Mouse (Mus musculus) layer of hippocampus, adult 11-12 months (tissue): ENCODE data around the gene Cenpp.

ENCODE experiments used
- DNase-seq: peaks from one replicate; pipeline ENCODE4 v3.0.0; 2022; ENCODE audit warnings: low spot score

The Cenpp gene

GRCm38 (mm10) chr13:49652481-49653179, at the start of gene Cenpp, which contains the start of gene Nol8:
Gene Cenpp, minus strand, starts transcription at chr13:49652785.
Gene Nol8, plus strand, starts transcription at chr13:49653078.
- peak; percentile 99 for DNase-seq

GRCm38 (mm10) chr13:49691056-49691455, 38.5 kb upstream of the Cenpp start:
- DNase-seq, result peak; percentile 39

DNA sequence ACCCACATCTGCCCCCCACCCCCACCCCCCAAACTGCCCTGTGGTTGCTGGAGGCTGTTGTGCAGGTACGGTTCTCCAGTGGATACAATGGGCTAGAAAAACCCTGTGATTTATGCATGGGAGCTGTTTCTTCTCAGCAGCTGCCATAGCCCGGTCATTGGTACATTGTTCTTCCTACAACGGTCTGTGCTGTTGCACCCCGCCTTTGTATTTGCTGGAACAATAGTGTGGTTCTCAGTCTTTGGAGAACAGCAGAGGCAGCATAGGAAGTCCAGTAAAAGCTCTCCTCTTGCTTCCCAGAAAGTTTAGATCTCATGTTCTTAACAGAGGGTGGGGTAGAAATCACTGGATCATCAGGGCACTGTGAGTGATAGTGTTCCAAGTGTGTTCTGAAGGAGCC, 31.7 kb upstream of the Cenpp start:
- peak; percentile 18 for DNase-seq

DNA sequence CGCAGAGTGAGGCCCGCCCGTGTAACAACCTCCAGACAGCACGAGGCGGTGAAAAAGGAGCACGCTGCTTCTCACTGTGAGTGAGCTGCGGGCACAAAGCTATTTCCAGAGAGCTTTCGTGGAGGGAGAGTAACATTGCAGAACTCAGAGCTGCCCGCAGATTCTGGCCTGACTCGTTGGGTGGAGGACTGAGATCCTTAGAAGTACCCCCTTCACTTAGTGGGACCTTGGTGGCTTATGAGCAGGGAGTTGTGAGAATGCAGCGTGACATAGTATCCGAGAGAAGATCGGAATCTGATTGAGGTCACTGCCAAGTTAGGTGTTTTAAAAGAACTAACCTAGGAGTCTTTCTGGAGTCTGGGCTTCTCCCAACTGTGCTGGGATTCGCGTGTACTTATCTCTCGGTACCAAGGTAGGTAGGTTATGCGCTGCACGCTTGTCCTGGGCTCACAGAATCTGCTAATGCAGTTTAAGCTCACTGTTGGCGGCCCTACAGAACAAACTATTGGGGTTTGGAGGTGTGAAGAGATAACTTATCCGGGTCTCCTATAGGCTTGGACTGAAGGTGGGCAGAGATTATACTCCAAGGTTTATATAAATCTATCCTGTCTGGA, 29.8 kb upstream of the Cenpp start:
- DNase-seq, result no peak

DNA sequence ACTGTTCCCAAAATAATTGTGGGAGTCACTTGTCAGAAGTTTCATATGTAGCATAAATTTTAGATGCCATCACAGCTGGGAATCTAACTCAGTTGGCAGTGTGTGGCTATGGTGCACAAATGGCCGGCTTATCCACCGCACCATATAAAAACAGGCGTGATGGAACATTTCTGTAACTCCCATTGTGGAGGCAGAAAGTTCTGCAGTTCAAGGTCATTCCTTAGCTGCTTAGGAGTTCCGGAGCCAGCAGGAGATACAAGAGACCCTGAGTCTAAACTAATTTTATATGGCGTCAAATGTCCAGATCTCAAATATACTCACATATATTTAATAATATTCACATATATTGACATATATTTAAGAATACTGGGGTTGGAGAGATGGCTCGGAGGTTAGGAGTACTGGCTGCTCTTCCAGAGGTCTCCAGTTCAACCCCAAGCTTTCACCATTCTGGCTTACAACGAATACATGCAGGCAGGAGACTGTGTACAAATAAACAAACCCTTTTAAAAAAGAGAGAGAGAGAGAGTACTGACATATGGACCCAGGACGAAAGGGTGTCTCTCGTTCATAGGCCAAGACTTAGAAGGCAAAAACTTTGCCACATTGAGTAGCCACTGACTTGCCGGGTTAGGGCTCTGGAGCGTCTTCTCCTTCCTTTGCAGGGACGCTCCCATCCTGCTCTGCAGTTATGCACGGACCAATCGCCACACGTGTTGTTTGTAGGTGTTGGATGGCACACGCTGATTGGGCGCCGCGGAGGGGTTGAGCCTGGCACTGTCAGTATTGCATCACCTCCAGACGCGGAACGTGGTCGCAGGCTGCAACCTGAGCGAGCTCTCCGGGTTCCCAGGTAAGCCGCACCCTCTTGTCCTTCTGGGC, 29.0 kb upstream of the Cenpp start, which contains the start of gene Iars:
Iars (plus strand) TSS at position 750 of the 882 bp plus-strand sequence.
- DNase-seq, result peak; percentile 99

DNA sequence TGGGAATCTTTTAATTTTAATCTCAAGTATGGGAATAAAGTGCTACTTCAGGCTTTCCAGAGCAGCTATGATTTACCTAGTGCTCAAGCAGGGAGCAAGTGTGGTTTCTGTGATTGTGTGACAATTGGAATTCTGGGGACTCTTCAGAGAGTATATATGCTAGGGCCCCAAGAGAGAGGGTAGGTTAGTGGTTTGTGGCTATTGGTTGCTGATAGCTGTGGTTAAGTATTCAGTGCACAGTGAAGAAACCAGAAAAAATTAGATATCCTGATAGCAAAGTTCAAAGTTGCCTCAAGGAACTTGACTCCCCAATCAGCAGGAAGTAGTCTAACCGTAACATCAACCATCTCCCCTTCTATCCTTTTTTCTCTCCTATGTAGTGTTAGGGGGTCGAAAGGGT, 25.2 kb upstream of the Cenpp start:
- no peak for DNase-seq

GRCm38 (mm10) chr13:49653180-49653541, 576 bp upstream of the Cenpp start:
- DNase-seq, result no peak

DNA sequence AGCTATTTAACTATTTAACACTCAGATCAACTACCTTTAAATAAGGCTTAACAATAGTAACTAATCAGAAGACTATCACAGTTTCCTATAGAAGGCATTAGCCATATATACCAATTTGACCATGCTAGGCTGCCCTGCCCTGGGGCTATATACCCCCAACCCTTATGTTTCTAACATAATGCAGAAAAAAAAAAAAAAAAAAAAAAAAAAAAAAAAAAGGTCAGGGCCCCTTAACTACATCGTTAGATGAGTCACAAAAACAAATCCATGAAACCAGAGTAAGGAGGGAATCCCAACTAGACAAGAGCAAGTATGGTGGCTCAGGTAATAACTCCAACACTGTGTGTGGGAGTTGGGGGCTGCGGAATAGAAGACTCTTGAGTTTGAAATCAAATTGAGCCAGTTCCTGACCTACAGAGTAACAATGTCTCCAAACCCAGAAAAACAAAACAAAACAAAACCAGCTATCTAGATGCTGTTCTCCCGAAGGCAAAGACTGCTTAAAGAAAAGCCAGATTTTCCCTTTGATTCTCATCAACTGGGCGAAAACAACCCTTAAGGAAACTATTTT, 719 bp downstream of the Cenpp start:
- DNase-seq, result no peak

- no peak for DNase-seq
These were observed 1.4 kb downstream of the Cenpp start for GRCm38 (mm10) chr13:49651136-49651535.

GRCm38 (mm10) chr13:49646019-49646418, 6.6 kb downstream of the Cenpp start:
- DNase-seq, result no peak

DNA sequence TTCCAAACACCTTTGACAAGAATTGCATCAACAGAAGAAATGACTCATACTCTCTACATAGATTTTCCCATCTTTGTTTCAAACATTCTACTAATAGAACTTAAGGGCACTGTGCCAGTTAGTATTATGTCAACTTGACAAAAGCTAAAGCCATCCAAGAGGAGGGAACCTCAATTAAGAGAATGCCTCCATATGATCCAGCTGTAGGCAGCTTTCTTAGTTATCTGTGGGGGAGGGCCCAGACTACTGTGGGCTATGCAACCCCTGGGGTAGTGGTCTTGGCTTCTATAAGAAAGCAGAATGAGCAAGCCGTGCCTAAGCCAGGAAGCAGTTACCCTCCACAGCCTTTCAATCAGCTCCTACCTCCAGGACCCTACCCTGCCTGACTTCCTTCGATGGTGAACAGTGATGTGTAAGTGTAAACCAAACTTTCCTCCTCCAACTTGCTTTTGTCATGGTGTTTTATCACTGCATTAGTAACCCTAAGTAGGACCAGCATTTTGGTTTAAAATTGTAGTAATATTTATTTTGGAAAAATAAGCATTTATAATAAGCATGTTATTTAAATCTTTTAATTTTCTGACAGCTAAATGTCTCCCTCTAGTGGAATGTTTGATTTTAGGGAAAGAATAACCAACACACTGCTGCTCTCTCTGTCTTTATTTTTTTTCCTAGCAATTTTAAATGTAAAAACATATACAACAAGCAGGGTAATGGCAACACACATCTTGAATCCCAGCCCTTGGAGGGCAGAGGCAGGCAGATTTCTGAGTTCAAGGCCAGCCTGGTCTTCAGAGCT, 7.7 kb downstream of the Cenpp start:
- DNase-seq, result peak; percentile 12

GRCm38 (mm10) chr13:49643669-49644362, 8.8 kb downstream of the Cenpp start:
- DNase-seq, result no peak

GRCm38 (mm10) chr13:49642650-49643049, 9.9 kb downstream of the Cenpp start:
- no peak for DNase-seq

- DNase-seq, result no peak
These were observed 12.6 kb downstream of the Cenpp start for GRCm38 (mm10) chr13:49639965-49640364.

DNA sequence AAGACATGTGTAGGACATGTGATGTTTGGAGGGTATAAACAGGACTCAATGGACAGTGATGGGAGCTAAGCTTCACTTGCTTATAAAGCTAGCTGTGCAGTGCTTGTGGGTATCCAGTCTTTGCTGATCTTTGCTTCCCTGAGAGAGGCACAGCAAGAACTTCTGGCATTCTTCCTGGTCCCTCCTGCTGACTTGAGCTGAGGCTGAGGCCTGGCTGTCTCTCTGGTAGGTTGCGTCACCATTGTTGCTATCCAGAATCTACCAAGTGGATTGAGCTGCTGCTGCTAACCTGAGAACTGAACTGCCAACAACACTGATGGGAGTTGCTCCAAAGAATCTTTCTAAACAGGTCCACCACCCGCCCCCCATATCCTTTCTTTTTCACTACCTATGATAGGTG, 23.5 kb downstream of the Cenpp start:
- no peak for DNase-seq

GRCm38 (mm10) chr13:49628167-49628566, 24.4 kb downstream of the Cenpp start:
- DNase-seq, result no peak

- DNase-seq, result no peak
These were observed 29.4 kb downstream of the Cenpp start for GRCm38 (mm10) chr13:49623216-49623615.

DNA sequence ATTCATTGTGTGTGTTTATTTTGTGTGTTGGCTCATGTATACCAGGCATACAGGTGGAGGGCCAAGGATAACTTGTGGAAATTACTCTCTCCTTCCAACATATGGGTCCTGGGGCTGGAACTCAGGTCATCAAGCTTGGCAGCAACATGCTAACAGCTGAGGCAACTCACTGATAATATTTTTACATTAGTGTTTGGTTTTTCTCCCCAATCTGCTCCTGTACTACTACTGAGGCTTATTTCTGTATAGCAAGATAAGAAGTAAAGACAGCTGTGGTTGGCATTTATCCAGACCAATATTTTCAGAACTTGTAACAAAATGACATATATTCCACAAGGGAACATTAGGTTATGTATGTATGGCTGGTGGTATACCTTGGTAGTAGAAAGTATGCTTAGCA, 34.2 kb downstream of the Cenpp start:
- DNase-seq, result no peak

DNA sequence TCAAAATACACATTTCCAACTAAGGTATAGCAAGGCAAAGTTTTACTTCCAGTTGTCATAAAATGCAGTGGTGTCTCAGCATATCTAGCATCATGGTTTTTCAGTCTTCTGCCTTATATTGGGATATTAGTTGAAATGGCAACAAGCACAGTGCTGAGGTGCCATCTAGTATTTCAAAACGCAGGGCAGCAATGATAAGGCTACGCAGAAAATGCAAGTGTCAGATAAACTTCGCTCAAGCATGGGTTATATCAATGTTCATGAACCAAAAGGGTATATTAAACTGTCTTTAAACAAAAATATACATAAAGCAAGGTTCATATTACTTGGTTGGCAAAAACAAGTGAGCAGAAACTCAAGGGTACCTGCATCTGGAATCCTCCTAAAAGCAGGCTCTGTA, 35.6 kb downstream of the Cenpp start:
- DNase-seq, result no peak

GRCm38 (mm10) chr13:49608589-49609322, 43.8 kb downstream of the Cenpp start:
- DNase-seq, result no peak
